Mouse (Mus musculus): ENCODE measurements around the gene Abcf1. TPM values are rescaled to one million over a fixed set of nuclear protein-coding genes. Genes with fewer than 3 reads are reported as not detected.
"Not testable (repeated sequence)": the region's sequence is repeated elsewhere in the genome, so short reads cannot be mapped to it uniquely, and the experiment has no call there.

The Abcf1 gene
- polyA plus RNA-seq, 1 experiment from 2014 or later, result 72.1 TPM

- ATAC-seq (ENCODE audit: low read depth) (no peak), DNase-seq (ENCODE audit: low spot score) (no peak)
- no peak overlapping the region for H3K4me3 ChIP-seq (ENCODE audit: low read depth, low read length)
- H3K9ac ChIP-seq (ENCODE audit: low read depth, low read length), result no peak overlapping the region
- H3K36me3 ChIP-seq (ENCODE audit: control insufficient read depth, insufficient read depth, low read length), result peaks cover 83% of the 10 kb centered on the region
- H3K27ac ChIP-seq (replicated peaks; ENCODE audit: low read depth, low read length), result no peak overlapping the region
- WGBS, result 93% methylated on average over 15 of the region's 15 CpGs
- no peaks in the 10 kb centered on the region for H3K9me3 ChIP-seq (ENCODE audit: control insufficient read depth, low read length)
- H3K4me1 ChIP-seq (ENCODE audit: control insufficient read depth, insufficient read depth, low read length), result no peaks in the 10 kb centered on the region
- H3K27me3 ChIP-seq (replicated peaks; ENCODE audit: control insufficient read depth, insufficient read depth, low read length), result no peaks in the 10 kb centered on the region
- no peak overlapping the region for H3K4me2 ChIP-seq (ENCODE audit: low read depth, low read length)
These were observed 10.9 kb downstream of the Abcf1 start for GRCm38 (mm10) chr17:35958533-35959223.

DNA sequence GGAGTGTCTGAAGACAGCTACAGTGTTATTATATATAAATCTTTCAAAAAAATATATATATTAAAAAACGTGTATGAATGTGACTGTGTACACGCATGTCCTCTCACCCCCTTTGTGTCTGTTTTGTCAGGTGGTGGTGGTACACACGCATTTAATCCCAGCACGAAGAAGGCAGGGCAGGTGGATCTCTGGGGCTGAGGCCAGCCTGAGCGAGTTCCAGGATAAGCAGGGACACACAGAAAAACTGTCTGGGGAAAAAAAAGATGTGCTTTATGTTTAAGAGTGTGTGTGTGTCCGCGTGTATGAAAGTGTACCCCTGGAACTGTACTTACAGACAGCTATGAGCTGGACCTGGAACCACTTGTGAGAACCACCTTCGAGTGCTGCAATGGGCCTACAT is 14.9 kb downstream of the Abcf1 start:
- Histone ChIP-seq H3K4me3 (ENCODE audit: low read depth, low read length) (no peak overlapping the region), H3K4me2 (ENCODE audit: low read depth, low read length) (no peak overlapping the region), H3K27ac (replicated peaks; ENCODE audit: low read depth, low read length) (no peak overlapping the region), H3K36me3 (ENCODE audit: control insufficient read depth, insufficient read depth, low read length) (peaks cover 42% of the 10 kb centered on the region), H3K4me1 (ENCODE audit: control insufficient read depth, insufficient read depth, low read length) (no peaks in the 10 kb centered on the region), H3K9me3 (ENCODE audit: control insufficient read depth, low read length) (no peaks in the 10 kb centered on the region), H3K27me3 (replicated peaks; ENCODE audit: control insufficient read depth, insufficient read depth, low read length) (no peaks in the 10 kb centered on the region), H3K9ac (ENCODE audit: low read depth, low read length) (no peak overlapping the region)
- WGBS, result 77% methylated on average over 8 of the region's 8 CpGs
- ATAC-seq (ENCODE audit: low read depth) (no peak), DNase-seq (ENCODE audit: low spot score) (no peak)

DNA sequence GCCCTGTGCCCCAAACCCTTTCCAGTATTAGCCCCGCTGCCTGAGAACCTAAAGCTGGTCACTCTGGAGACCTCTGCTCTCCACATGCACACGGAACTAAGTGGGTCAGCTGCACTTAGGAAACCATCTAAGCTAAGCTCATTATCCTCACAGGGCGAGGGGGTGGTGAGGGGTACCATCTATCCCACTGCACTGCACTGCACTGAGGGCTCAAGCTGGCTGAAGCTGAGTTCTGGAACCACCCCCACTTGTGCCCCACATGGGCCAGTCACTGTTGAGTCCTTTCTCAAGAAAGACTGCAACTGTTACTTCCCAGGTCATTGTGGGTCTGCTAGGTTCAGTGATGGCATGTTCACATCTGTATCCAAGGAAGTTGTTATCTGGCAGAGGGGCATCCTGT is 17.0 kb downstream of the Abcf1 start:
- not testable (repeated sequence) for DNase-seq (ENCODE audit: low spot score); H3K27me3 ChIP-seq (replicated peaks; ENCODE audit: control insufficient read depth, insufficient read depth, low read length); H3K27ac ChIP-seq (replicated peaks; ENCODE audit: low read depth, low read length); H3K4me3 ChIP-seq (ENCODE audit: low read depth, low read length); ATAC-seq (ENCODE audit: low read depth); H3K4me1 ChIP-seq (ENCODE audit: control insufficient read depth, insufficient read depth, low read length); H3K9me3 ChIP-seq (ENCODE audit: control insufficient read depth, low read length); H3K4me2 ChIP-seq (ENCODE audit: low read depth, low read length); H3K9ac ChIP-seq (ENCODE audit: low read depth, low read length)
- peaks cover 22% of the 10 kb centered on the region for H3K36me3 ChIP-seq (ENCODE audit: control insufficient read depth, insufficient read depth, low read length)
- 73% methylated on average over 2 of the region's 3 CpGs for WGBS

DNA sequence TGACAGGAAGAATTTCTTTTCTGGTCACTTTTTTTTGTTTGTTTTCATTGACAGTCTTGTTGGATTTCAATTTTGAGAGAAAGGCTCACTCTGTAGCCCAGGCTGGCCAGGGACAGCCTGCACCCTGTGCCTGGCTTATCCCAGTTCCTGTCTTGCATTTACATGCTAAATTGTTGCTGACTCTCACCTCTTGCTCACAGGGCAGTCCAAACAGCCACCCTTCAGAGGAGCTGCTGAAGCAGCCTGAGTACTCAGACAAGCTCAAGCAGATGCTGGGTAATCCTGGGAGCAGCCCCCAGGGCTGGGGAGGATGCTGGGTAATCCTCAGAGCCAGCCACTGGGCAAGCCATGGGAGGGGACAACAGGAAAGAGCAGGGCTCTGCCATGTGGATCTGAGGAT is 18.6 kb downstream of the Abcf1 start:
- H3K9me3 ChIP-seq (ENCODE audit: control insufficient read depth, low read length); H3K27me3 ChIP-seq (replicated peaks; ENCODE audit: control insufficient read depth, insufficient read depth, low read length); H3K4me3 ChIP-seq (ENCODE audit: low read depth, low read length); H3K9ac ChIP-seq (ENCODE audit: low read depth, low read length); H3K4me1 ChIP-seq (ENCODE audit: control insufficient read depth, insufficient read depth, low read length); H3K4me2 ChIP-seq (ENCODE audit: low read depth, low read length); H3K27ac ChIP-seq (replicated peaks; ENCODE audit: low read depth, low read length); H3K36me3 ChIP-seq (ENCODE audit: control insufficient read depth, insufficient read depth, low read length); DNase-seq (ENCODE audit: low spot score); ATAC-seq (ENCODE audit: low read depth): not testable (repeated sequence)

- ATAC-seq (ENCODE audit: low read depth), result no peak
- no peaks in the 10 kb centered on the region for H3K36me3 ChIP-seq (ENCODE audit: control insufficient read depth, insufficient read depth, low read length)
- H3K27ac ChIP-seq (replicated peaks; ENCODE audit: low read depth, low read length), result no peak overlapping the region
- H3K9ac ChIP-seq (ENCODE audit: low read depth, low read length), result no peak overlapping the region
- H3K27me3 ChIP-seq (replicated peaks; ENCODE audit: control insufficient read depth, insufficient read depth, low read length), result no peaks in the 10 kb centered on the region
- WGBS, result 51% methylated on average over 1 of the region's 1 CpGs
- H3K9me3 ChIP-seq (ENCODE audit: control insufficient read depth, low read length), result no peaks in the 10 kb centered on the region
- H3K4me3 ChIP-seq (ENCODE audit: low read depth, low read length), result no peak overlapping the region
- no peaks in the 10 kb centered on the region for H3K4me1 ChIP-seq (ENCODE audit: control insufficient read depth, insufficient read depth, low read length)
- H3K4me2 ChIP-seq (ENCODE audit: low read depth, low read length), result no peak overlapping the region
- DNase-seq (ENCODE audit: low spot score), result no peak
These were observed 29.6 kb downstream of the Abcf1 start for GRCm38 (mm10) chr17:35939941-35940340.

DNA sequence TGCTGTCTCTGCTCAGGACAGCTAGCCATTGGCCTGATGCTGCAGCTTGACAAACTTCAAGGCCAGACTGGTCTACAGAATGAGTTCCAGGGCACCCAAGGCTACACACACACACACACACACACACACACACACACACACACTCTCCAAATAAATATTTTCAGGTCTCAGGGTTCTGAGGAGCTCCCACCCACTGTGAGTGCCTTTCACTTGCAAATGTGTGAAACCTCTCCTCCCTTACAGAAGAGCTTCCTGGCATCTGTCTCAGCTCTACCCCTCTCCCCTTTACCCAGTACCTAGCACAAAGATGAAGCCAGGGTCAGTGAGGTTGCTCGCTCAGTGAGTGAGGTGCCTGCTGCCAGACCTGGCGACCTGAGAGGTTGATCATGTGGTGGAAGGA is 30.5 kb downstream of the Abcf1 start:
- WGBS, result 55% methylated on average over 2 of the region's 2 CpGs
- no peak for ATAC-seq (ENCODE audit: low read depth)
- H3K9me3 ChIP-seq (ENCODE audit: control insufficient read depth, low read length), result no peaks in the 10 kb centered on the region

DNA sequence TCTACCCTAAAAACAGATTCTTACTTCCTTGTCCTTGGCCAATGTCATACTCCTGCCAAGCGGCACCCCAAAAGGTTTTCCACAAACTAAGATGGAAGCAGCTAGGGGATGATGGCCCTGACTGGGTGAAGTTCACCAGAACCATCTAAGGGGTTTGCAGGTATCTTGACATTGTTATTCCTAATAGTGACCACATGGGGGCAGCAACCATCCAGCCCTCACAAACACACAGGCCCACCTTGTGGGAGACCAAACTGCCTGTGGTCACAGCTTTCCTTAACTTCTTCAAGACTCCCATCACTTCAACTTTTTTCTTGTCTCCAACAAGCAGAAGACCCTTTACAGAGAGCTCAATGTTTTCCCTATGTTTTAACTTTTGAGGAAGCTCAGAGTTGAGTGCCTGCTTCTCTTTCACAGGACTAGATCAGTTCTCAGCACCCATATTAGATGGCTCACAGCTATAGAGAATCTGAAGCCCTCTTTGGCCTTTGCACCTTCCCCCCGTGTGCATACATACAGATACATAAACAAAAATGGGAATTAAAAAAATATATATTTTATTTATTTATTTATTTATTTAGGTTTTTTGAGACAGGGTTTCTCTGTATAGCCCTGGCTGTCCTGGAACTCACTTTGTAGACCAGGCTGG is 31.7 kb downstream of the Abcf1 start:
- no peaks in the 10 kb centered on the region for H3K36me3 ChIP-seq (ENCODE audit: control insufficient read depth, insufficient read depth, low read length)
- no peaks in the 10 kb centered on the region for H3K9me3 ChIP-seq (ENCODE audit: control insufficient read depth, low read length)
- H3K27ac ChIP-seq (replicated peaks; ENCODE audit: low read depth, low read length), result no peak overlapping the region
- H3K4me1 ChIP-seq (ENCODE audit: control insufficient read depth, insufficient read depth, low read length), result no peaks in the 10 kb centered on the region
- H3K4me3 ChIP-seq (ENCODE audit: low read depth, low read length), result no peak overlapping the region
- peak; percentile 70; the same call in 1 of the 2 replicates for ATAC-seq (ENCODE audit: low read depth)
- no peaks in the 10 kb centered on the region for H3K27me3 ChIP-seq (replicated peaks; ENCODE audit: control insufficient read depth, insufficient read depth, low read length)
- no peak overlapping the region for H3K4me2 ChIP-seq (ENCODE audit: low read depth, low read length)
- 39% methylated on average over 2 of the region's 2 CpGs for WGBS
- DNase-seq (ENCODE audit: low spot score), result peak; percentile 63
- H3K9ac ChIP-seq (ENCODE audit: low read depth, low read length), result no peak overlapping the region

More for the DNA sequence above, 30.5 kb downstream of the Abcf1 start:
- Histone ChIP-seq H3K36me3 (ENCODE audit: control insufficient read depth, insufficient read depth, low read length) (no peaks in the 10 kb centered on the region), H3K9ac (ENCODE audit: low read depth, low read length) (no peak overlapping the region), H3K27ac (replicated peaks; ENCODE audit: low read depth, low read length) (no peak overlapping the region), H3K27me3 (replicated peaks; ENCODE audit: control insufficient read depth, insufficient read depth, low read length) (no peaks in the 10 kb centered on the region), H3K4me2 (ENCODE audit: low read depth, low read length) (no peak overlapping the region), H3K4me1 (ENCODE audit: control insufficient read depth, insufficient read depth, low read length) (no peaks in the 10 kb centered on the region), H3K4me3 (ENCODE audit: low read depth, low read length) (no peak overlapping the region)
- no peak for DNase-seq (ENCODE audit: low spot score)

DNA sequence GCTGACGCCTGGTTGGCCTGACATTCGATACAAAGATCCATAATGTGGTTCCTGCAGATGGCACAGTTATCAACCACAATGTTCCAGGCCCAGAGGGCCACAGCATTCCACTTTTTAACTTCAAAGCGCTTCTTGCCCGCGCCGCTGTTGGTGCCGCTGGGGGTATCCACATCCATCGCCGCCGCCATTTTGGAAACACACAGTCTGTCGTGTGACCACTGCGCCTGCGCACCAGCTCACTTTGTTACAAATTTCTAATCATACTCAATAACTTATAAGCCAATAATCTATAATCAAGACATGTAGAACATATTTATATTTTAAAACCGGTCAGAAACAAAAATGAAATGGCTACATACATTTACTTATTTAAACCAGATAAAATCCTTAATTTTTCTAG is 33.8 kb downstream of the Abcf1 start:
- H3K4me2 ChIP-seq (ENCODE audit: low read depth, low read length); H3K9ac ChIP-seq (ENCODE audit: low read depth, low read length); H3K4me1 ChIP-seq (ENCODE audit: control insufficient read depth, insufficient read depth, low read length); H3K27me3 ChIP-seq (replicated peaks; ENCODE audit: control insufficient read depth, insufficient read depth, low read length); H3K9me3 ChIP-seq (ENCODE audit: control insufficient read depth, low read length); ATAC-seq (ENCODE audit: low read depth); DNase-seq (ENCODE audit: low spot score); H3K27ac ChIP-seq (replicated peaks; ENCODE audit: low read depth, low read length); H3K36me3 ChIP-seq (ENCODE audit: control insufficient read depth, insufficient read depth, low read length); H3K4me3 ChIP-seq (ENCODE audit: low read depth, low read length): not testable (repeated sequence)
- WGBS, result 83% methylated on average over 14 of the region's 14 CpGs

- Histone ChIP-seq H3K4me2 (ENCODE audit: low read depth, low read length) (no peak overlapping the region), H3K9me3 (ENCODE audit: control insufficient read depth, low read length) (no peaks in the 10 kb centered on the region), H3K4me3 (ENCODE audit: low read depth, low read length) (no peak overlapping the region), H3K9ac (ENCODE audit: low read depth, low read length) (no peak overlapping the region), H3K27ac (replicated peaks; ENCODE audit: low read depth, low read length) (no peak overlapping the region), H3K27me3 (replicated peaks; ENCODE audit: control insufficient read depth, insufficient read depth, low read length) (no peaks in the 10 kb centered on the region), H3K36me3 (ENCODE audit: control insufficient read depth, insufficient read depth, low read length) (peaks cover 35% of the 10 kb centered on the region), H3K4me1 (ENCODE audit: control insufficient read depth, insufficient read depth, low read length) (no peaks in the 10 kb centered on the region)
- 87% methylated on average over 4 of the region's 4 CpGs for WGBS
- no peak for ATAC-seq (ENCODE audit: low read depth)
- no peak for DNase-seq (ENCODE audit: low spot score)
These were observed 37.0 kb downstream of the Abcf1 start for GRCm38 (mm10) chr17:35932608-35933007.
